Mouse (Mus musculus) testis, adult 2 months (tissue): ENCODE measurements around the gene Jakmip3.

ENCODE experiments used
- CTCF ChIP-seq: fragments of 200-500 bp; IDR thresholded peaks from 2 replicates; pipeline ENCODE4 v1.5.1; 2012; ENCODE audit warnings: low read depth, mild to moderate bottlenecking, inconsistent platforms, low read length, moderate library complexity; ENCODE audit not compliant: control insufficient read depth, insufficient read depth, insufficient replicate concordance
- POLR2A ChIP-seq: fragments of 200-500 bp; IDR thresholded peaks from 2 replicates; pipeline ENCODE4 v1.6.1; 2012; ENCODE audit warnings: low read depth, mild to moderate bottlenecking, inconsistent platforms, low read length, moderate library complexity; ENCODE audit not compliant: control insufficient read depth

DNA sequence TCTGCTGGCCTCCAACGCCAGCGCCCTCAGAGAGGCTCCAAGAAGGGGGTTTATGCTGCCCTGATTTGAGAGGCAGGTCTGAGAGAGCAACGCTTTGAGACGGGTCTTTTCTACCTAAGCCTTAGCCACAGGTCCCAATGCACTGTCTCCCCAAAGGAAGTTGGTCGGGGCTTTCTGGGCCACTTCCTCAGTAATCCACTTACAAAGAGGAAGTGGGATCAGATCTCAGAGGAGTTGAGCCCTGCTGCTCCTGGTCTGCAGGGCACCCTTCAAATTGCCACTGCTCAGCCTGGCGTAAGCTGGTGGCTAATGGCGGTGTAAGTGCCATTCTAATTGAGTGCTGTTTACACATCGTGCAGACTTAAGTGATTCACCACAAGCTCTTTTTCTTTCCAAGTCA is 191.0 kb downstream of the Jakmip3 start:
- TF ChIP-seq CTCF (no peak), POLR2A (no peak)
